Mouse (Mus musculus) limb, embryonic 12.5 days (tissue): ENCODE data around the gene Ufc1. TPM values are rescaled to one million over a fixed set of nuclear protein-coding genes. Genes with fewer than 3 reads are reported as not detected.

Experiments
- ATAC-seq: fragments of 200-750 bp; cut with Nextera tagmentation; 2 replicates; pipeline ENCODE4 v1.8.0; 2017; ENCODE audit warnings: low read depth, moderate TSS enrichment; ENCODE audit not compliant: insufficient number of reproducible peaks, insufficient read depth, low FRiP score, low TSS enrichment
- H3K27ac ChIP-seq: fragments of 300-500 bp; sonication (generic); 2 replicates; pipeline ENCODE4 v1.5.1; 2016; ENCODE audit warnings: mild to moderate bottlenecking, moderate library complexity
- H3K27me3 ChIP-seq: fragments of 300-500 bp; sonication (generic); 2 replicates; pipeline ENCODE4 v1.6.1; 2016; ENCODE audit warnings: mild to moderate bottlenecking, moderate library complexity
- H3K36me3 ChIP-seq: fragments of 300-500 bp; sonication (generic); 2 replicates; pipeline ENCODE4 v1.6.1; 2016; ENCODE audit warnings: mild to moderate bottlenecking, moderate library complexity
- H3K4me1 ChIP-seq: fragments of 300-500 bp; sonication (generic); replicated peaks from 2 replicates; pipeline ENCODE4 v1.6.1; 2016
- H3K4me2 ChIP-seq: fragments of 300-500 bp; sonication (generic); 2 replicates; pipeline ENCODE4 v1.6.1; 2016; ENCODE audit warnings: mild to moderate bottlenecking, moderate library complexity
- H3K4me3 ChIP-seq: fragments of 300-500 bp; sonication (generic); replicated peaks from 2 replicates; pipeline ENCODE4 v1.5.1; 2016; ENCODE audit warnings: mild to moderate bottlenecking
- H3K9ac ChIP-seq: fragments of 300-500 bp; sonication (generic); replicated peaks from 2 replicates; pipeline ENCODE4 v1.6.1; 2016; ENCODE audit warnings: mild to moderate bottlenecking, moderate library complexity
- H3K9me3 ChIP-seq: fragments of 300-500 bp; sonication (generic); 2 replicates; pipeline ENCODE4 v1.6.1; 2016; ENCODE audit warnings: mild to moderate bottlenecking, moderate library complexity
- WGBS: fragments of 180-500 bp; shearing (Covaris S2); methylation state at CpG from one replicate; pipeline ENCODE4 v1.1.7; 2016; 5-methylcytosine and 5-hydroxymethylcytosine counted together
- polyA plus RNA-seq: library from polyadenylated mRNA; unstranded; fragments of >200 nt; fragmentation: Nextera tagmentation; extraction: Ambion mirVana; gene quantifications from 2 replicates; pipeline ENCODE4 v1.2.1, GENCODE M21; 2016

Ufc1 gene
- polyA plus RNA-seq, 1 experiment from 2014 or later: 111 TPM

DNA sequence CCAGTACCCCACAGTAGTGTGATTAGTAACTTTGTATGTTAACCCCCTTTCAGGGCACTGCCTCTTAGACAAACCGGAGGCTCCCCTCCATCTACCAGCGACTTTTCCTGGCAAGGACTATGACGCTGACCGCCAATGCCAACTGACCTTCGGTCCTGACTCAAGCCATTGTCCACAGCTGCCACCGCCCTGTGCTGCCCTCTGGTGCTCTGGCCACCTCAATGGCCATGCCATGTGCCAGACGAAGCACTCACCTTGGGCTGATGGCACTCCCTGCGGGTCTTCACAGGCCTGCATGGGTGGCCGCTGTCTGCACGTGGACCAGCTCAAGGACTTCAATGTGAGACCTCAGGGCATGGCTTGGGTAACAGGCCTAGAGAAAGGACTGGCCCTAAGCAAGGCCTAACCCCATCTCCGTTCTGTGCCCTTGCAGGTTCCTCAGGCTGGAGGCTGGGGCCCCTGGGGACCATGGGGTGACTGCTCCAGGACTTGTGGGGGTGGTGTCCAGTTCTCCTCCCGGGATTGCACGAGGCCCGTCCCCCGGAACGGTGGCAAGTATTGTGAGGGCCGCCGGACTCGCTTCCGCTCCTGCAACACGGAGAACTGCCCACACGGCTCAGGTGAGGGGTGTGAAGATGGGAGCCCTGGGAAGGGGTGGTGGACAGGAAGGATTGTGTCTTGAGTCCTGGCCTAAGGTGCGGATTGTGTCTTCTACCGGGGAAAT, 38.6 kb downstream of the Ufc1 start:
- H3K4me3 ChIP-seq: no peak overlapping the region
- H3K36me3 ChIP-seq: peaks cover 46% of the 10 kb centered on the region
- H3K9me3 ChIP-seq: no peaks in the 10 kb centered on the region
- no peak overlapping the region; the same call in 1 of the 2 replicates for H3K9ac ChIP-seq
- WGBS: 90% methylated on average over 24 of the region's 24 CpGs
- ATAC-seq: no peak
- no peak overlapping the region for H3K27ac ChIP-seq
- peaks cover 20% of the 10 kb centered on the region for H3K4me1 ChIP-seq
- H3K27me3 ChIP-seq: no peaks in the 10 kb centered on the region
- H3K4me2 ChIP-seq: no peak overlapping the region

DNA sequence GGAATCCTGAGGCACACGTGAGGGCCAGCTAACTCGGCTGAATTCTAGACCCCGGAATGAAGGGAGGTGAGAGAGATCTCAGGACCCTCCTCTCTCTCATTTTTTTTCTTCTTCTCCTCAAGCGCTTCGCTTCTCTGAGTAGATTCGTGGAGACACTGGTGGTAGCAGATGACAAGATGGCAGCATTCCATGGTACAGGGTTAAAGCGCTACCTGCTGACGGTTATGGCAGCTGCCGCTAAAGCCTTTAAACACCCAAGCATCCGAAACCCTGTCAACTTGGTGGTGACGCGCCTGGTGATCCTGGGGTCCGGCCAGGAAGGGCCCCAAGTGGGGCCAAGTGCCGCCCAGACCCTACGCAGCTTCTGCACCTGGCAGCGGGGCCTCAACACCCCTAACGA, 42.4 kb downstream of the Ufc1 start:
- Histone ChIP-seq H3K4me1 (peaks cover 48% of the 10 kb centered on the region), H3K4me2 (peak overlapping the region; percentile 67), H3K27me3 (no peaks in the 10 kb centered on the region), H3K9ac (peak overlapping the region; percentile 57), H3K9me3 (no peaks in the 10 kb centered on the region), H3K4me3 (peak overlapping the region; percentile 38), H3K27ac (peak overlapping the region; percentile 96), H3K36me3 (peaks cover 32% of the 10 kb centered on the region)
- 49% methylated on average over 17 of the region's 17 CpGs for WGBS
- ATAC-seq: no peak

DNA sequence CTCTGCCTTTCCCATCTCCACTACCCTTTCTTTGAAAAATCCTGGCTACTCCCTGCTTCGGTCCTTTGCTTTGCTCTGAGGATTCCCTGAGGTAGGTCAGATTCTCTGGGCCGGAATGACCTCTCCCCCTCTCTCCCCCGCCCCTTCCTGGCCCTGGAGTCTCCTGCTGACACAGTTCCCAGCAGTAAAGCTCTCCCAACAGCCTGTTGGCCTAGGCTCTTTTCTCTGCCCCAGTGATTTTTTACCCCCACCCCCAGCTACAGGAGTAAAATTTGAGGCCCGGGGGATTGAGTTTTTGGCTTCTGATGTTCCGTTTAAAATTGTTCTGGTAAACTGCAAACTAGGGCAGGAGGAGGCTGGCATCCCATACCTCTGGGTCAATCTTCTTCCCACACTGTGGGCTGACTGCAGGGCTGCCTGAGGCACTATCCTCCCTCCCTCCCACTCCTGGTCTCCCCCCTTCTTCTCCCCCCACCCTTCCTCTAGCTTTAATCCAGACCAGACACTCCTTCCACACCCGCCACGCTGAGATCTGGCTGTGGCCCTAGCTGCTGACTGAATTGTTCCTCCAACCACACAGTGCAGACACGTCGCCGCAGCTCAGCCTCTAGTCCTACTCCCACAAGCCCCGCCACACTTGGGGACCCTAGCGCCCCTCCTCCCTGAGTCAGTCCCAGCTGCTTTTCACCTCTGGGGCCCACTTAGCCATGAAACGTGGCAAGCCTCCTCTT, 43.1 kb downstream of the Ufc1 start:
- H3K9me3 ChIP-seq: no peaks in the 10 kb centered on the region
- peak overlapping the region; percentile 38 for H3K4me3 ChIP-seq
- whole genome bisulfite sequencing: 2% methylated on average over 13 of the region's 13 CpGs
- peaks cover 50% of the 10 kb centered on the region for H3K4me1 ChIP-seq
- peak overlapping the region; percentile 57 for H3K9ac ChIP-seq
- H3K27ac ChIP-seq: peak overlapping the region; percentile 96
- peak; percentile 46; the same call in 1 of the 2 replicates for ATAC-seq
- peaks cover 28% of the 10 kb centered on the region for H3K36me3 ChIP-seq
- peak overlapping the region; percentile 67 for H3K4me2 ChIP-seq
- H3K27me3 ChIP-seq: no peaks in the 10 kb centered on the region

DNA sequence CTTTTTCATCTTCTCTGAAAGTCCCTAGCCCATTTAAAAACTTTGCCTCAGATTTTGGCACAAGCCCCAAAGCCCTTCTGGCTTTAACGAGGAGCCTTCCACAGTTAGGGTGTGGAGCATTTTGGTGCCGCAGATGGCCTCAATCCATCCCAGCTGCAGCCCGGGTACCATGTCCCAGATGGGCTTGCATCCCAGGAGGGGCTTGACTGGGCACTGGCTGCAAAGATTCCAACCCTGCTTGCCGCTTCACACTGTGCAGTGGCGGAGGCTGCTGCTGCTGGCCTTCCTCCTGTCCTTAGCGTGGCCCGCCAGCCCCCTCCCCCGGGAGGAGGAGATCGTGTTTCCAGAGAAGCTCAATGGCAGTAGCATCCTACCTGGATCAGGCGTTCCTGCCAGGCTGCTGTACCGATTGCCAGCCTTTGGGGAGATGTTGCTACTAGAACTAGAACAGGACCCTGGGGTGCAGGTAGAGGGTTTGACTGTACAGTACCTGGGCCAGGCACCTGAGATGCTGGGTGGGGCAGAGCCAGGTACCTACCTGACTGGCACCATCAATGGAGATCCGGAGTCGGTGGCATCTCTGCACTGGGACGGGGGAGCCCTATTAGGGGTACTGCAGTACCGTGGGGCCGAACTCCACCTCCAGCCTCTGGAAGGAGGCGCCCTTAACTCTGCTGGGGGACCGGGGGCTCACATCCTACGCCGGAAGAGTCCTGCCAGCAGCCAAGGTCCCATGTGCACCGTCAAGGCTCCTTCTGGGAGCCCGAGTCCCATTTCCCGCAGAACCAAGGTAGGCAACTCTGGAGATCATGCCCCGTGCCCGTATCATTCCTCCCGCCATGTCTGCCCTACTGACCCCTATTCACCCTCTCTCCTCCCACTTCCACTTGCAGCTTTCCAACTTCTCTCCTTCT, 43.9 kb downstream of the Ufc1 start, which contains the start of gene Ndufs2:
Gene Ndufs2, minus strand, starts transcription at position 709 of the 914 bp plus-strand sequence.
- no peaks in the 10 kb centered on the region for H3K27me3 ChIP-seq
- H3K9me3 ChIP-seq: no peaks in the 10 kb centered on the region
- H3K9ac ChIP-seq: peak within 1 kb of the TSS; percentile 57
- 13% methylated on average over 26 of the region's 26 CpGs for WGBS
- H3K4me1 ChIP-seq: peaks cover 55% of the 10 kb centered on the region
- peak within 1 kb of the TSS; percentile 67 for H3K4me2 ChIP-seq
- H3K27ac ChIP-seq: peak within 1 kb of the TSS; percentile 96
- H3K4me3 ChIP-seq: peak within 1 kb of the TSS; percentile 38
- no peak for ATAC-seq
- H3K36me3 ChIP-seq: peaks cover 20% of the 10 kb centered on the region; the same call in 1 of the 2 replicates

DNA sequence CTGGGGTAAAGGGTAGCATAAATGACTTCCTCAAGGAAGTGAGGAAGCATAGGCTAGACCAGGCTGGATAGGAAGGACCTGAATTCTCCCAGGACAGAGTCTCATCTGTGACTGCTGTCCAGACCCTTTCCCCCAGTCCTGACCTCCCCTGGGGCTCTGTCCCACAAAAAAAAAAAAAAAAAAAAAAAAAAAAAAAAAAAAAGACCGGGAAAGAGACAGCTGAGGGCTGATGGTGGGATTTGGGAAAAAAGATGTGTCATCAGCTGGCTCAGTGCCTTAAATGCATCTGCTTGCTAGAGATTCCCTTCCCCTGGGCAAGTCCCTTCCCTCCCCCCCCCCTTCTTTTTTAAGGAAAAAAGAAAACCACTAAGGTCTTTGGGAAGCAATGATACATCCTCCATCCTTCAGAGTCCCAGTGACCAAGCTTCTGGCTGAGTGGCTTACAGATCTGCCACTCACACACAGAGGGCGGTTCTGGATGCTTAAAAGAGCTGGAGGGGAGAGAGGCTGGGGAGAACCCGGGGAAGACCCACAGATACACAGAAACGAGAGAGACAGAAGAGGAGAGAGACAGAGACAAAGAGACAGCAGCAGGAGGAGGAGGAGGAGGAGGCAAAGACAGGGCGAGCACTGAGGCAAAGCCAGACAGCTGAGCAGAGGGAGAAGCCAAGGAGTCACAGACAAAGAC, 44.8 kb downstream of the Ufc1 start, which contains the start of gene Adamts4:
Gene Adamts4, plus strand, starts transcription at position 509 of the 688 bp plus-strand sequence.
- Histone ChIP-seq H3K9ac (peak within 1 kb of the TSS; percentile 57), H3K4me2 (peak within 1 kb of the TSS; percentile 67), H3K9me3 (no peaks in the 10 kb centered on the region), H3K27ac (peak within 1 kb of the TSS; percentile 96), H3K27me3 (no peaks in the 10 kb centered on the region), H3K36me3 (peaks cover 22% of the 10 kb centered on the region), H3K4me3 (peak within 1 kb of the TSS; percentile 38), H3K4me1 (peaks cover 61% of the 10 kb centered on the region)
- ATAC-seq: no peak
- 17% methylated on average over 5 of the region's 5 CpGs for WGBS

DNA sequence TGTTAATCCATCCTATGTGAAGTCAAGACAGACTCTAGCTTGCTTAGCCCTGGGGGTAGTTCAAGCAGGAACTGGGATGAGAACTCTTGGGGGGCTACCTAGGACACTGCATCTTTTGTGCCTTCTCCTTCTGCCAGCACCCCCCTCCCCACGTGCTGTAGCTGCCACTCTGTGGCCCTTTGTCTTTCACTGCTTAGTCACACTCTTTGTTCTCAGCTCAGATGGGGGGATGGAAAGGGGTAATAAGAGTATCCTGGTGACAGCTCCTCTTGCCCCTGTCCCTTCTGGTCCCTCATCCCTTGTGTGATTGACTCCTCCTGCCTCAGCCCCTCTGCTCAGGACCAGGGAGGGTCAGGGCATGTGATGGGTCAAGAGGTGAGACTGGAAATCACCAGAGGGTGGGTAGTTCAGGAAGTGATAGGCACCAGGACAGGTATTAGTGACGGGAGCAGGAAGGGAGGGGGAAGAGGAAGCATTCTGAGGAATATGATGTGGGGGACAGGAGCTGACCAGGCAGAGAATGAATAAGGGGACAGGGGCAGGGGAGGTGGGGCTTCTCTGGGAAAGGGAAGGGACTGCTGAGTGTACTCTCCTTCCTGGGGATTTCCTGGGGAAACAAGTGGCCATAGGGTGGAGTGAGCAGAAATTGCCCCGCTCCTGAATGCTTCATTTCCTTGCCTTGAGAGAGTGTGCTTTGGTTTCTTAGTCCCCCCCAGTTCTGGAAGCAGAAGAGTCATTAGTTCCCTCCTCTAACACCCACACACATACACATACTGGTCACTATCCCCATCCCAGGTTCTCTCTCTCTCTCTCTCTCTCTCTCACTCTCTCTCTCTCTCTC, 46.2 kb downstream of the Ufc1 start:
- no peak for ATAC-seq
- no peaks in the 10 kb centered on the region for H3K9me3 ChIP-seq
- peaks cover 61% of the 10 kb centered on the region for H3K4me1 ChIP-seq
- H3K9ac ChIP-seq: no peak overlapping the region
- no peak overlapping the region for H3K4me2 ChIP-seq
- 51% methylated on average over 3 of the region's 3 CpGs for WGBS
- peaks cover 24% of the 10 kb centered on the region for H3K36me3 ChIP-seq
- H3K27me3 ChIP-seq: no peaks in the 10 kb centered on the region
- H3K27ac ChIP-seq: peak overlapping the region; percentile 88
- H3K4me3 ChIP-seq: no peak overlapping the region

DNA sequence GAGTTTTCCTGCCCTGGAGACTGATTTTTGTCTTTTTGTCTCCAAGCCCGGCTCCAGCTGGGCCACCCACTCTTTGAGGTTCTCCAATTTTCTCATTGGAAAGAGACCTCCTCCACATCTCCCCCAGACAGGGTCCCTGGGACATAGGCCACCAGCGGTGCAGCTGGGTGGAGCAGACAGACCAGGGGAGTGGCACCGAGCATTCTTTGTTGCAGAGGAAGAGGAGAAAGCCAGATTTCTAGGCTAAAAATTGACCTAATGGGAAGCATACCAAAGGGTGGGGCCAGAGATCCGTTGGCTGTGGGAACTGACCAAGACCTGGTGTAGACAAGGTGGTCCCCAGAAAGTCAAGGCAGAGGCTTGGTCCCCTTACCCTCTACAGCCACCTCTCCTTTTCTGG, 46.9 kb downstream of the Ufc1 start:
- H3K4me2 ChIP-seq: peak overlapping the region; percentile 77
- H3K4me3 ChIP-seq: peak overlapping the region; percentile 80; the same call in 1 of the 2 replicates
- 42% methylated on average over 4 of the region's 4 CpGs for WGBS
- H3K4me1 ChIP-seq: peaks cover 58% of the 10 kb centered on the region
- no peak for ATAC-seq
- peaks cover 28% of the 10 kb centered on the region for H3K36me3 ChIP-seq
- no peak overlapping the region for H3K9ac ChIP-seq
- H3K9me3 ChIP-seq: no peaks in the 10 kb centered on the region
- no peaks in the 10 kb centered on the region for H3K27me3 ChIP-seq
- peak overlapping the region; percentile 88 for H3K27ac ChIP-seq

DNA sequence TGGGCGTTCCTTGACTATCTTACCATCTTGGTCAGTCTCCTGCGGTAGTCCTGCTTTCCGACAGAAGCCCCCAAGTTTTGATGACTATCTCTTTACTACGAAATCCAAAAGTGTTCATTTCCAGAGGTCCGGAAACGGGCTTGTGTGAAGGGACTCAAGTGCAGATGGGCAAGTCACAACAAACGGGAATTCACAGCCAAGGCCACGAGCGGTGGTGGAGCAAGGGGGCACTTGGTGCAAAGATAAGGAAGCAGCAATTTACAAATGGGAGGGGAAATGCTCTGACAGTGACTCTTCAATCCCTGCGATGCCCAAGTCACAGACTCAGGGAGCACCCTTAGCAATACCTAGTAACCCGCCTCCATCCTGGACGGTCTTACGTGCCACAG, 47.4 kb downstream of the Ufc1 start:
- Histone ChIP-seq H3K9ac (no peak overlapping the region; the same call in 1 of the 2 replicates), H3K27ac (peak overlapping the region; percentile 88), H3K4me3 (peak overlapping the region; percentile 80), H3K4me2 (peak overlapping the region; percentile 77), H3K36me3 (peaks cover 31% of the 10 kb centered on the region), H3K27me3 (no peaks in the 10 kb centered on the region), H3K9me3 (no peaks in the 10 kb centered on the region), H3K4me1 (peaks cover 53% of the 10 kb centered on the region)
- 11% methylated on average over 13 of the region's 13 CpGs for WGBS
- ATAC-seq: no peak

DNA sequence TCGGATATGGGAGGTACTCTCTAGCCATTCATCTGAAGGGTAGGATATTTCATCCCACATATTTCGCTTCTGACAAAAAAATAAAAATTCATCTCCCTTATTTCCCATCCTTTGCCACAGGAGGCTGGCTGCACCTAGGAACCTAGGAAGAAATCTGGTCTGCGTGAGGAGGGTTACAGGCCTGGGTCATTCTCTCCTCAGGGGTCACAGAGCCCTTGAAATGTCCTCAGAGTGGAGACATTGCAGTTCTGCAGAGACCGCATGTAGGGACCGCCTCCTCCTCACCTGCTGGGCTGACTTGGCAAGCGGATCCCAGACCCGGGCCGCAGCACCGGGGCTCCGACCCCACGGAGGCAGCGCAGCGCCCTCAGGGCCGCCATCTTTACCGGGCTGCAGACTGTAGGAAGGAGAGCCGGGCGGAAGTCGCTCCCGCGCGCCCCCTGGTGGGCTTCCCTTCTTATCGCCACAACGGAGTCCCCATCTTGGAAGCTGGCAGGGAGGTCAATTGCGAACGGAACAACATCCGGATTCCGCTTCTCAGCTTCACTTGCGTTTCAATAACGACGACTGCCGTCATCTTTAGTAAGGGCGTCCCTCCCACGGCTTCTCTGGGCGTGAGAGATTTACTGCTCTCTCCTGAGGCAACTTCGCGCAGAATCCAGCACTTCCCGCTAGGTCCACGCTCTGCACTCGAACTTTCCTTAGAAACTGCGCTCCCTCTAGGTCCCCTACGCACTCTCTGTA, 47.9 kb downstream of the Ufc1 start:
- H3K9me3 ChIP-seq: no peaks in the 10 kb centered on the region
- peak; percentile 89 for ATAC-seq
- peak overlapping the region; percentile 77 for H3K4me2 ChIP-seq
- peak overlapping the region; percentile 88 for H3K27ac ChIP-seq
- peaks cover 37% of the 10 kb centered on the region for H3K36me3 ChIP-seq
- under 1% methylated on average over 41 of the region's 41 CpGs for WGBS
- peak overlapping the region; percentile 80 for H3K4me3 ChIP-seq
- H3K4me1 ChIP-seq: peaks cover 47% of the 10 kb centered on the region
- peak overlapping the region; percentile 88 for H3K9ac ChIP-seq
- no peaks in the 10 kb centered on the region for H3K27me3 ChIP-seq
